Mouse (Mus musculus) testis, postnatal 10 days (tissue): ENCODE measurements around the gene Csrp2.

Experiments used
- DNase-seq: peaks from one replicate; pipeline ENCODE4 v3.0.0; 2021; ENCODE audit warnings: low spot score

The Csrp2 gene

DNA sequence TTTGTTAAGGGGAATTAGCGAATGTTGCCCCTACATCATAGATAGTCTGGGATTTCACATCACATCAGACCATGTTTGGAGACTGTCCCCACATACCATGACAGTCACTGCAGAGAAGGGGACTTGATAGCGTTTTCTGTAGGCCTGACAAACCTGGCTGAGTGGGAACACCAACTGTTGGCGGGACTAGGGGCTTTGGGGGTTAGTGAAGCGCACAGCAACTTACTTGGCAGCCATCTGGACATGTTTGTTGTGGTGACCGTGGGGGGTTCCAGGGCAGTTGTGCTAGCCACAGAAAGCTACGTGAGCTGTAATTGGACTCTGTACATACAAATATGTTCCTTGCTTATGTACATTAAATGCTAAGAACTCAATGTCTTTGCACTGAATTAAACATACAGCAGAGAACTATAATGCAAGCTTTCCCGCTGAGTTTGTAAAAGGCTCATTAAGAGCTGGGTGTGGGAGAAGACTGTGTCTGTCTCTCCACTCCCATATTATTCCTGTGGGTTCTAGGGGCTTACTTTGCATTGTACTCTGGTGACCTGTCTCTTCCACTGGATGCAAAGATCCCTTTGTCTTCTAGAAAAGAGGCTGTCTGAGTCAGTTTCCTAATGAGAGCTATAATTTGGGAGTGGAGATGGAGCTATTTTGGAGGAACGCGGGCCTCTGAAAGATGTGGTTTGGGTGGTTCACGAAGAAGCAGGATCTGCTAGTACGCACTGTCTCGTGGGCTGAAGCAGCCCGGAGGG is 11.7 kb downstream of the Csrp2 start:
- peak; percentile 35 for DNase-seq

- no peak for DNase-seq
These were observed 12.4 kb downstream of the Csrp2 start for GRCm38 (mm10) chr10:110931913-110932560.

GRCm38 (mm10) chr10:110933584-110933983 is 14.0 kb downstream of the Csrp2 start:
- no peak for DNase-seq

DNA sequence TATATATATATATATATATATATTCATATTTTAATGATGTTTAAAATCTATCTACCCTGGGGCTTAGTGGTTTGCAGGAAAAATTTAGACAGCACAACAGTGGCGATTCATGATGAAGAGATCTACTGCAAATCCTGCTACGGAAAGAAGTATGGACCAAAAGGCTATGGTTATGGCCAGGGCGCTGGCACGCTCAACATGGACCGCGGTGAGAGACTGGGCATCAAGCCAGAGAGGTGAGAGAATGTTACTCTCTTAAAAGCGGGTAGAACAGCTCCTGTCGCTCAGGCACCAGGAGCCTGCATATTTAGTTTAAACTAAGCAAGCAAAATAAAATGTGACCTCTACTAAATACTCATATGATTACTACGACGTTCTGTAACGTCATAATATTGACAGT is 15.5 kb downstream of the Csrp2 start:
- no peak for DNase-seq

GRCm38 (mm10) chr10:110935669-110936068 is 16.1 kb downstream of the Csrp2 start:
- DNase-seq = no peak

DNA sequence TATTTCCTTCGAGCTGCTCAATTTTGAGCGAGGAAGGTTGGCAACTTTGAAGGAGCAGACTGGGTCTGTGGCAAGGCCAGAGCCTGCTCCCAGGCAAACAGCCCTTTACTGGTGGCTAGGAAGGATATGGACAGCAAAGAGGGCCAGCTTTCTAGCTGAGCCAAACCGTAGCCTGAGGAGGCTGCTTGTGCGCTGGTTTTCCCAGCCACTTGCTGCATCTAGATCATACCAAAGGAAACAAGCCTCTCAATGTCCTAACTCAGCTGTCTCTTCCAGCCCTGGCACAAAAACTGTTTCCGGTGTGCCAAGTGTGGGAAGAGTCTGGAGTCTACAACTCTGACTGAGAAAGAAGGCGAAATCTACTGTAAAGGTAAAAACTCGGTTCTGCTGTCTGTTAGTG is 18.8 kb downstream of the Csrp2 start:
- DNase-seq = no peak

- no peak for DNase-seq
These were observed 19.4 kb downstream of the Csrp2 start for GRCm38 (mm10) chr10:110938841-110939549.

- DNase-seq = no peak
These were observed 20.1 kb downstream of the Csrp2 start for GRCm38 (mm10) chr10:110939717-110940116.

- no peak for DNase-seq
These were observed 21.3 kb downstream of the Csrp2 start for GRCm38 (mm10) chr10:110940740-110941398.

- DNase-seq = no peak
These were observed 22.4 kb downstream of the Csrp2 start for GRCm38 (mm10) chr10:110941968-110942367.

GRCm38 (mm10) chr10:110942806-110943205 is 23.2 kb downstream of the Csrp2 start:
- DNase-seq = peak; percentile 39

DNA sequence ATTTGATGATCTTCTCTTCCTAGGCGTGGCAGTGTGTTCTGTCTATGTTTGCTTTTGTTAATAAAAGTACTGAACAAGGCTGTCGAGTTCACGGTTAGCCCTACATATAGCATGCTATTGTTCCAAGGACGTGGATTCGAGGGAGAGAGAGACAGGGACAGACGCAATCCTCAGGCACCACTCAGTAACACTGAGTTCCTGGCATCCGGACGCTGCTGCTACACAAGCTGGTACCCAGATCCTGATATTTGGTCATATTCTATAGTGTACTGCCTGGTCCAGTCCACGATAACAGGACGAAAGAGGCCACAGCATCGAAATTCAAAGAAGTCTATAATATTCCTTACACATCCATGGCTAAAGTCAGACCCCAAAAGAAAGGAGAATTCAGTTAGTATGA is 24.6 kb downstream of the Csrp2 start:
- DNase-seq = peak; percentile 36

GRCm38 (mm10) chr10:110945966-110946365 is 26.4 kb downstream of the Csrp2 start:
- DNase-seq = peak; percentile 32

DNA sequence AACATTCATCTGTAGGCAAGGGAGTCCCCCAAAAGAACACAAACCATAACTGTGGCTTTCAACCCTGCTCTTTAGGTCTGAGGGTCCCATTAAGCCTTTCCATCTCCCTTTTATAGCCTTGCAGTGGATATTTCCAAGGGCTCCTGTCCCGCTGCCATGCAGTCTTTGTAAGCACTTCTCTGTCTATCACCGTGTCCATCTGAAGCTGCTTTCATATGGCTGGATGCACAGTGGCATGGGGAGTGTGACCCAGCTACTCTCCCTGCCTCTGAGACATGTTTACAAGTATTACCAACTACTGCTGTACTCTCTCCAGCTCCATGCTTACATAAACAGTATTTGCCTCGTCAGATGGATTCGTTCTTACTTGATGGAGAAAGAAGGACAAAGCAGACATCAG is 28.0 kb downstream of the Csrp2 start:
- DNase-seq = no peak

- DNase-seq = no peak
These were observed 31.5 kb downstream of the Csrp2 start for GRCm38 (mm10) chr10:110951112-110951511.

DNA sequence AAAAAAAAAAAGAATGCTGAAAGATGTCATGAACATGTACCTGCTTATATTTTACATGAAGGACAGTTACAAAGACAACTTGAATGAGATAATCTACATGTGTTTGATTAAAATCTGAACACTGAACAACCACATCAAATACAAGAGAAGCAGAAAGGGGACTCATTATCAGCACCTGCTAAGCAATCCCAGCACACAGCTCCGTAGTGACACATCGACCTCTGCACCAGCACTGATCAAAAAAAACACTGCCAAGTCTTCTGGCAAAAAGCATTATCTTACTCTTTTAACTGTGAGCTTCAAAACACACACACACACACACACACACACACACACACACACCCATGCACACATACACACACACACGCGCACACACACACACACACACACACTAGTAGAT is 32.2 kb downstream of the Csrp2 start:
- no peak for DNase-seq

DNA sequence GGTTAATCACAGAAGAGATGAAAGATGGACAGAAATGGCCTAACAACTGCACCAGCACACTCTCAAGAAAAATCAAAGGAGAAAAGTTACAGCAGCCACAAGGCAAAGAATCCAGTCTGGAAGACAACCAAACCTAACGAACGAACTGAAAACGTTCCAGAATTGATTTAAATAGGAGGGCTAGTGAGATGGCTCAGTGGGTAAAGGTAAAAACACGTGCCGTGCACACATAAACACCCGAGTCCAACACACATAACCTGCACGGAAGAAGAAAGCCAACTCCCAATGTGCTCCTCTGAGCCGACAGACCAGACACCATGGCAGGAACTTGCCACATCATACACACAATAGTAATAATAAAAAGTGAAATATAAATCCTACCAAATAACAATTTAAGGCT is 32.7 kb downstream of the Csrp2 start:
- no peak for DNase-seq

GRCm38 (mm10) chr10:110952937-110953451 is 33.4 kb downstream of the Csrp2 start:
- peak; percentile 64 for DNase-seq

DNA sequence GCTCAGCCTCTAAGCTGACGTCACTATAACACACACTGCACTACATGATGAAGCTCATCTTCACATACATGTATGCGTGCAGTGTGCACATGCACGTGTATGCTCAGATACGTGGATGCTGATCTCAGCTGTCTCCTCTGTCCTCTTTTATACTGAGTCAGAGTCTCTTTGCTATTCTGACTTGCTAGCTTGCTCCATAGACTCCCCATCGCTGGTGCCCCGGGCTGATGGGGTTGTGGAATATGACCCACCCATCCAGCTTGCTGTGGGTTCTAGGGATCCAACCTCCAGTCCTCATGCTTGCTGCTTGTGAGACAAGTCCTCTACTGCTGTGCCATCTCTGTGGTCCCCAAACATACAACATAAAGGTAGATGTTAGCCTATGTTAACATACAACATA is 39.3 kb downstream of the Csrp2 start:
- DNase-seq = no peak

DNA sequence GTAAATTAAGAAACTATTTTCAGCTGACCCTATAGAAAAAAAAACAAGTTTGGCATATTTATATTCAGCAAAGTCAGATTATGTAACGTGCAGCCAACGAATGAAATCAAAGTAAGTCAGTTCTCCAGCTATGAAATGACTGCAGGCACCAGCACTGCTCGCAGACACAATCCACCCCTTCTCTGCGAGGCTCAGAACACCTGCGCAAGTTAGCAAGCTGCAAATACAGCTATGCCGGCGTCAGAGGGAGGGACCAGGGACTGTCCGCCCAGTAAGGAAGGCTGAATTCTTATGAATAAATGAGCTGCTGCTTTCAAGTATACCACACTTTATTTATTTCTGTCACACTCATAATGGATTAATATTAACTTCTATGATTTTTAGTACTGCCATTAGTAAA is 40.2 kb downstream of the Csrp2 start:
- no peak for DNase-seq

- no peak for DNase-seq
These were observed 41.3 kb downstream of the Csrp2 start for GRCm38 (mm10) chr10:110960841-110961240.

DNA sequence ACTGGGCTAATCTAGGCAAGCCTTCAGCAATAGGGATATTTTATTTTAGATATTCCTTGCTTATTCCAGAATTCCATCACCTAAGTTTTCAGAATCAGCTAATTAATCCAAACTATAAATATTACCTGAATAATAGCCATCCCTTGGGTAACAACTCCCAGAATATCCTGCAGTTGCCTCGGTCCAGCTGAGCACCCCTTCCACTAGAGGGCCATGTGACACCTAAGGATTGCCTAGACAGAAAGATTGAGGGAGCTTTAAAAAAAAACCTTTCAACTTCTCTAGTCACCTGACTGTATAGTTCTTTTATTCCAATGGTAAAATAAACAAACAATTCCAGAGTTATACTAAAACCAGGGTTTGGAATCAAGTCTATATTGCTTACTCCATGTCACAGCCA is 42.6 kb downstream of the Csrp2 start:
- no peak for DNase-seq
